Mouse (Mus musculus) spleen, adult 2 months (tissue): ENCODE results near the gene Rptor. TPM values are rescaled to one million over a fixed set of nuclear protein-coding genes. Genes with fewer than 3 reads are reported as not detected.

ENCODE experiments used
- DNase-seq, 2 experiments: peaks; one replicate each; pipeline versions ENCODE4 v3.0.0 to v3.0.0-alpha.2; 2012 to 2021; ENCODE audit warnings: low spot score in 2 of 2, low read depth in 1 of 2
- H3K27ac ChIP-seq: fragments of 200-500 bp; 2 replicates; pipeline ENCODE4 v1.5.1; 2012; ENCODE audit warnings: low read length, inconsistent platforms; ENCODE audit not compliant: insufficient read depth
- H3K27me3 ChIP-seq: fragments of 200-500 bp; 2 replicates; pipeline ENCODE4 v1.6.1; 2012; ENCODE audit warnings: mild to moderate bottlenecking, moderate library complexity, low read length, inconsistent platforms; ENCODE audit not compliant: control insufficient read depth, insufficient read depth
- H3K36me3 ChIP-seq: fragments of 200-500 bp; 2 replicates; pipeline ENCODE4 v1.6.1; 2012; ENCODE audit warnings: mild to moderate bottlenecking, low read length, inconsistent platforms; ENCODE audit not compliant: control insufficient read depth, insufficient read depth
- H3K4me1 ChIP-seq: fragments of 200-500 bp; 2 replicates; pipeline ENCODE4 v1.6.1; 2011; ENCODE audit warnings: inconsistent platforms; ENCODE audit not compliant: control insufficient read depth, insufficient read depth, insufficient read length
- H3K4me3 ChIP-seq: fragments of 200-500 bp; 2 replicates; pipeline ENCODE4 v1.5.1; 2011; ENCODE audit warnings: mild to moderate bottlenecking, inconsistent platforms; ENCODE audit not compliant: insufficient read depth, insufficient read length; ENCODE audit errors: extremely low read depth
- CTCF ChIP-seq: fragments of 200-500 bp; IDR thresholded peaks from 2 replicates; pipeline ENCODE4 v1.5.1; 2011; ENCODE audit warnings: mild to moderate bottlenecking, inconsistent platforms; ENCODE audit not compliant: insufficient read depth, insufficient read length, insufficient replicate concordance; ENCODE audit errors: extremely low read depth
- POLR2A ChIP-seq: fragments of 200-500 bp; IDR thresholded peaks from 2 replicates; pipeline ENCODE4 v1.6.1; 2011; ENCODE audit warnings: low read depth, low read length, inconsistent platforms
- WGBS: fragments of 180-500 bp; shearing (Covaris S2); methylation state at CpG from one replicate; pipeline ENCODE4 v1.1.7; 2018; 5-methylcytosine and 5-hydroxymethylcytosine counted together
- polyA plus RNA-seq: library from polyadenylated mRNA; depleted of rRNA; stranded (reverse); fragments of >200 nt; gene quantifications from 2 replicates; pipeline ENCODE4 v1.2.3, GENCODE M21; 2012

The Rptor gene
- polyA plus RNA-seq, 1 experiment = 18.0 TPM

DNA sequence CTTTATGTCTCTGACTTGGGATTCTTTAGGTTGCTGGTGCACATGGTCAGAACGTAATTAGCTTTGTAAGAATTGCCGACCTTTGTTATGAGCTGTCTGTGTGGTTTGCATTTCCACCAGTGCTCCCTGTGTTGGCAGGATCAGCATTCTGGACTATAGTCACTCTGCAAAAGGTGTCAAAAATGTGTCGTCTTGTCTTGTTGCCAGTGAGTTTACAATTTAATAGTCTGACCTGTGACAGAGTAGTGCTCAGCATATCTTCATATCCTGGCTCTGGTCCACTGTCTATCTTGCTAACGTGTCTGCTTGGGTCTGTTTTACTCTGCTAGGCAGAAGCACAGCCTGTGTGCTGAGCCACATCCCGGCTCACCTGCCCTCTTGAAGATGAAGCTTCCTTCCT, 128.7 kb downstream of the Rptor start:
- Histone ChIP-seq H3K4me1 (no peaks in the 10 kb centered on the region), H3K36me3 (no peaks in the 10 kb centered on the region; the same call in 1 of the 2 replicates), H3K27me3 (no peaks in the 10 kb centered on the region), H3K27ac (no peak overlapping the region), H3K4me3 (no peak overlapping the region)
- TF ChIP-seq CTCF (no peak), POLR2A (no peak)
- WGBS = 95% methylated on average over 5 of the region's 5 CpGs
- DNase-seq = no peak

- H3K4me1 ChIP-seq = no peaks in the 10 kb centered on the region
- no peak for DNase-seq
- H3K27ac ChIP-seq = no peak overlapping the region
- 100% methylated on average over 1 of the region's 1 CpGs for whole genome bisulfite sequencing
- no peaks in the 10 kb centered on the region for H3K27me3 ChIP-seq
- no peaks in the 10 kb centered on the region for H3K36me3 ChIP-seq
- no peak overlapping the region for H3K4me3 ChIP-seq
- no peak for TF ChIP-seq CTCF
- TF ChIP-seq POLR2A = no peak
These were observed 129.7 kb downstream of the Rptor start for GRCm38 (mm10) chr11:119732362-119732761.

- Histone ChIP-seq H3K36me3 (no peaks in the 10 kb centered on the region), H3K27me3 (no peaks in the 10 kb centered on the region), H3K4me1 (no peaks in the 10 kb centered on the region), H3K4me3 (no peak overlapping the region), H3K27ac (no peak overlapping the region)
- DNase-seq = no peak
- no peak for TF ChIP-seq POLR2A
- no peak for TF ChIP-seq CTCF
- 54% methylated on average over 4 of the region's 4 CpGs for WGBS
These were observed 130.4 kb downstream of the Rptor start for GRCm38 (mm10) chr11:119732961-119733656.

DNA sequence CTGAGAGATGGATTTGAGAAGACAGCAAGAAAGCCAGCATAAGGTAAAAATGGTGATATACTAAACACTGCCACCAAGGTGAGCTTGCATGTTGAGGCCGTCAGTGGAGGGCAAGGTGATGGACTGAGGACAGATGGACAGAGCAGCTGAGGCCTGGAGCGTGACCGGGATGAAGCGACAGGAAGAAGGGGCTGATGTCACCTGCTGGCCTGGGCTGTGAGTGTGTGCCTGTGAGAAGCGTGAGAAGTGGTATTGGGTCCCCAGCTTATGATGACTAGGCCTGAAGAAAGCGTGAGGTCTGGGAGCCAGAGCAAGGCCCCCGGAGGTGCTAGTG, 130.9 kb downstream of the Rptor start:
- Histone ChIP-seq H3K27me3 (no peaks in the 10 kb centered on the region), H3K4me1 (no peaks in the 10 kb centered on the region), H3K4me3 (no peak overlapping the region), H3K27ac (no peak overlapping the region), H3K36me3 (no peaks in the 10 kb centered on the region)
- no peak for TF ChIP-seq CTCF
- no peak for TF ChIP-seq POLR2A
- no peak for DNase-seq
- 97% methylated on average over 7 of the region's 7 CpGs for WGBS

DNA sequence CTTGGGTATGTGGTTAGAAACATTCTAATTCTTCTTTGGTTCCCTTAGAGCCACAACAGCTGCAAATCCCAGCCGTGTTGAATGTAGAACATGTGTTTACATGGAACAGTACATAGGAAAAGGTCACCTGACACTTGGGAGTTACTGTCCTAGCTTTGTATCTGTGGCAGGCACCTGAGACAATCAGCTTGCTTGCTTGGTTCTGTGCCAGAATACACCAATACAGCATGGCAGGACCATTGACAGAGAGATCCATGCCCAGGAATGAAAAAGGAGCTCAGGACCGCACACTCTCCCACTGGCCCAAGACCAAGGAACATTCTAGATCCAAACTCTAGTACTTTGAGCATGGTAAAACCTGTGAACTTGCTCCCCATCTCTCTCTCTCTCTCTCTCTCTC, 132.4 kb downstream of the Rptor start:
- no peaks in the 10 kb centered on the region for H3K4me1 ChIP-seq
- TF ChIP-seq CTCF (no peak), POLR2A (no peak)
- WGBS = 99% methylated on average over 2 of the region's 2 CpGs
- no peaks in the 10 kb centered on the region for H3K27me3 ChIP-seq
- no peak for DNase-seq
- no peaks in the 10 kb centered on the region for H3K36me3 ChIP-seq
- H3K27ac ChIP-seq = no peak overlapping the region
- H3K4me3 ChIP-seq = no peak overlapping the region

- Histone ChIP-seq H3K4me3 (no peak overlapping the region), H3K27me3 (no peaks in the 10 kb centered on the region), H3K27ac (no peak overlapping the region), H3K36me3 (no peaks in the 10 kb centered on the region), H3K4me1 (no peaks in the 10 kb centered on the region)
- no peak for TF ChIP-seq CTCF
- no peak for TF ChIP-seq POLR2A
- 85% methylated on average over 7 of the region's 7 CpGs for WGBS
- no peak for DNase-seq
These were observed 136.5 kb downstream of the Rptor start for GRCm38 (mm10) chr11:119738990-119739846.

DNA sequence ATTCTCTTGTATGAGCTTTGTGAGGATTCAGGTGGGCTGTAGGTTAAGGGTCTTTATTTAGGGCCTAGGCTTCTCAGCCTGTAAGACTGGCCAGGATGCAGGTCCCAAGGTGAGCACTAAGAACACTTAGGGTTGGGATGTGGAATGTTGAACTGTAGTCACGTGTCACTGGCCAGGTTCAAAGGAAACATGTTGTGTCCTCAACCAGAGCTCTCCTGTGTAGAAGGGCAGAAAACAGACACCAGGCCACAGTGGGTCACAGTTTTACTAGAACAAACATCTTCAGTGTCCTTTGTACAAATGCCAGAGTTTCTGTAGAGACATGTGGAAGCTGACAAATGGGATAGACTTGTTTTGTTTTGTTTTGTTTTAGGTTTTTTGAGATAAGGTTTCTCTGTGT, 138.7 kb downstream of the Rptor start:
- no peaks in the 10 kb centered on the region for H3K36me3 ChIP-seq
- no peak for TF ChIP-seq POLR2A
- TF ChIP-seq CTCF = no peak
- H3K27ac ChIP-seq = no peak overlapping the region
- no peak for DNase-seq
- WGBS = 93% methylated on average over 1 of the region's 1 CpGs
- H3K4me1 ChIP-seq = no peaks in the 10 kb centered on the region
- no peaks in the 10 kb centered on the region for H3K27me3 ChIP-seq
- no peak overlapping the region for H3K4me3 ChIP-seq
